Mouse (Mus musculus) c-Kit-positive CD71-positive TER-119-negative erythroid progenitor cells, embryonic 14.5 days (primary cell): ENCODE data around the gene Tdrd9.
"Not testable (repeated sequence)": the region's sequence is repeated elsewhere in the genome, so short reads cannot be mapped to it uniquely, and the experiment has no call there.

Experiments
- DNase-seq: peaks from one replicate; pipeline ENCODE4 v3.0.0-alpha.2; 2013; ENCODE audit warnings: low read depth

The Tdrd9 gene

DNA sequence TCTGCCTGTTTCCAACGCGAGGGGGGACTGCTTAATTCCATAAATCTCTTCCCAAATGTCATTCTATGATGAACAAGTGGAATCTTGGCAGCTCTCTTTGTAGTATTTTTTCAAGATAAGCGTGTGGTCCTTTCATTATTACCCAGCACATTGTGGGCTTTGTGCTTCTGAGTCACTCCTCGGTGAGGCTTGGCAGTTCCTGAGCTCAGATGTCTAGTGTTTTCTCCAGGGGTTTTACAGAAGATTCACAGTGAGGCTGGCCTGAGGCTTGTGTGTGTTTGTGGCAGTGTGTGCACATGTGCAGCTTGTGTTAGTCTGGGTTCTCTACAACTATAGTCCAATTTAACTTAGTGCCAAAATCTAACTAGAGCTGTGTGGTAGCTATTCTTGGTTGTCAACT lies 56.0 kb downstream of the Tdrd9 start:
- no peak for DNase-seq

DNA sequence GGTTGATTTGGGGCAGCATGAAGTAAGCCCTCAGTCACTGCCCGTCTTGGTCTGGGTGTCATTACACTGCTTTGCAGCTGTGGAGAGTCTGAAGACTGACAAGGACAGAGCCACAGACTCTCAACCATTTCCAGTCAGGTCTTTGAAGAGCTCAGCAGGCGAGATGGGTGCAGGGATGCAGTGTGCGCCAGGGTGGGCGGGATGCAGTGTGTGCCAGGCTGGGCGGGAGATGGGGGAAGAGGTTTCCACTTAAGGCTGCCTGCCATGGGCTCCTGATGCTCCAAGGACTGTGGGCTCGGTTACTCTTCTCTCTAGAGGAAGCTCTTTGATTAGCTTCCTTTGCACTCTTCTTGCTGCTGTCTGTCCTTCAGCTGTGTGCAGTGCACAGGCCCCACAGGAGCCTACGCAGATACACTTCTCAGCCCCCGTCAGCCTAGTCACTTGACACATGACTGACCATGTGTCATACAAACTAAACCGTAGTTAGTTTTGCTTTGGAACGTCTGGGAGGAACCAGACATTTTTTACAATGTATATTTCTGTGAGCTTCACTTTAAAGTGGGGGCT lies 62.1 kb downstream of the Tdrd9 start:
- DNase-seq: no peak

DNA sequence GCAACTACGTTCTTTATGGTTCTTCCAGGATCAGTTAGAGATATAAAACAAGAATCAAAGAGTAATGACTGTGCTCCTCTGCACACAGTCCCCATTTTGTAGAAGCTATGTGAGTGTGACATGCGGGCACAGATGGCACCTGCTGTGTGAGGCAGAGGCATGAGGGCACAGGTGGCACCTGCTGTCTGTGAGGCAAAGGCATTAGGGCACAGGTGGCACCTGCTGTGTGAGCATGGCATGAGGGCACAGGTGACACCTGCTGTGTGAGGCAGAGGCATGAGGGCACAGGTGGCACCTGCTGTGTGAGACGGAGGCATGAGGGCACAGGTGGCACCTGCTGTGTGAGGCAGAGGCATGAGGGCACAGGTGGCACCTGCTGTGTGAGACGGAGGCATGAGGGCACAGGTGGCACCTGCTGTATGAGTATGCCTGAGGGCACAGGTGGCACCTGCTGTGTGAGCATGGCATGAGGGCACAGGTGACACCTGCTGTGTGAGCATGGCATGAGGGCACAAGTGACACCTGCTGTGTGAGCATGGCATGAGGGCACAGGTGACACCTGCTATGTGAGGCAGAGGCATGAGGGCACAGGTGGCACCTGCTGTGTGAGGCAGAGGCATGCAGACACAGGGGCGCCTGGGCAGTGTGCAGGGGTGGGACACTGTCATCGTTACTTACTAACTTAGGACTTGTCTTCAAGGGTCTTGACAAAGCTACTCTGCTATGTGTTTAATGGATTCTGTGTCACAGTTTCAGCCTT lies 64.2 kb downstream of the Tdrd9 start:
- DNase-seq: not testable (repeated sequence)

DNA sequence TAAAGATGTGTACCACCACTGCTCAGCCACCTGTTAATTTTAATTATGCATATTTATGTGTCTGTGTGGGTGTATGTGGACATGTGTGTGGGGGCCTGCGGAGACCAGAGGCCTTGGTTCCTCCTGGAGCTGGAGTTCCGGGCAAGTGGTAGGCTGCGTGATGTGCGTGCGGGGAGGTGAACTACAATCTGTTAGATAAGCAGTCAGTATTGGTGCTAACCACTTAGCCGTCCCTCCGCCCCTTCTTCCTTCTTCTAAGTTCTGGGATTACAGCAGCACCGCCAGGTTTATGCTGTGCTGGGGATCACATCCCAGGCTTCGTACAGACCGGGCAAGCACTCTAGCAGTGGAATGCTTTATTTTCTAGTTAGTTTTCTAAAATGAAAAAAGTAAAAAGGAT lies 67.1 kb downstream of the Tdrd9 start:
- no peak for DNase-seq

DNA sequence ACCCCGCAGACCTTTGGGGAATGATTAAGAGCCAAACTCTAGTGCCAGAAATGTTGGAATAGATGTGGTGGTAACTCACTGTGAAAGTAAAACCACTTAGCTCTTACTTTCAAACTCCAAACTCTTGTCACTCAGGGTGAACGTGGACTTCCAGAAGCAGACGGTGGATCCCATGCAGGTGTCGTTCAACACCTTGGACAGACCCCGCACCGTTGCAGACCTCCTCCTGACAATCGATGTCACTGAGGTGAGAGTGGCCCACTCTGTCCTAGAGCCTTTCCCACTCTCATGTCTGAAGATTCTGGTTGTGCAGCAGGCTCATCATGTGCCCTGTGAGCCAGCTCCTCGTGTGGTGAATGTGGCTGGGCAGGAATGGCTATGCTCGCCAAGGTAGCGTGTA lies 67.8 kb downstream of the Tdrd9 start:
- no peak for DNase-seq

DNA sequence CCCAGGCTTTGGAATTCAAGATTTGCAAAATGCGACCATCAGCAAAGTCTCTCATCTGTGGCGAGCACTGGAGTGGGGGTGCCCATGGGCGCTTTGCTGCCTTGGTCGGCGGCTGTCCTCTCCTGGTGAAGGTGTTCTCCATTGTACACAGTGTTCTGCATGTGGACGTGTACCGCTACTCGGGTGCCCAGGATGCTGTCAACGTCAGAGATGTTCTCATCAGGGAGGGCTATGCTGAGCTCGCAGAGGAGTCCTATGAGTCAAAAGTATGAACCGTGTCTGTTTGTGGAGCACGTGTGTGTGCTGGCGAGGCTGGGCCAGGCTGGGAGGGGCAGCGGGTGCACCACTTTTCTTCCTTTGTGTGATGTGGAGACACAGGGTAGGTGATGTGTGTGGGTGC lies 71.3 kb downstream of the Tdrd9 start:
- DNase-seq: no peak

DNA sequence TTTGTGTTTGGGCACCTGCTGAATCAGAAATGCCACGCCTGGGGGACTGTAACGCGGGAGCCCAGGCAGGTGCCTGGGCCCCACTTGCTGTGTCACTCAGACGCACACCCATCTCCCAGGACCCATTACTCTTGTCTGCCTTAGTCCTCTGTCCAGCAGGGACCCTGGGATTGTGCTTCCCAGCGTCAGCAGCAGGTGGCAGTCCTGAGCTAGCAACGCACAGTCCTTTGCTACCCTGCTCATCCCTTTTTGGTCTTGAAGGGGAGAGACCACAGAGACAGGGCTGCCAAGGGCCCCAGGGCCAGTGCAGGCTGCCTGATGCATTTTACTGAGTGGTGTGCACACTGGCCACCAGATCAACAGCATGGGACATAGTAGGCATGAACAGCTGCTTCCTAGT lies 106.3 kb downstream of the Tdrd9 start:
- peak; percentile 9 for DNase-seq

DNA sequence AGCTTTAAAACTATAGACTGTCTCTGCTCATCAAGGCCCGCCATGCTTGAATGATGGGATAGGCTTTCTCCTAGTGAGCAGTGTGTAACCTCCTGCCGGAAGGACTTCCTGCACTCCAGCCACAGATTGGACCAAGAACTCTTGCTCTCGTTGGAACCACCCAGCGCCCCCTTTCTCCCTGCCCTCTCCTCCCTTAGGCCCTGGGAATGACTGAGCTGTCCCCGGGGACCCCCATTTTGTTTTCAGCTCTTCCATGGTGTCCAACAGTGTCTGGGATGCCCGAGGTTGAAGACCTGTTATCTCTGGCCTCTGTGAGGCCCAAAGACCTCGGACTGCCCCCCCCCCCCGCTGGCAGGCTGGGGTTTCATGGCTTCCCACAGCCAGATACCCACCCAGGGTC lies 108.6 kb downstream of the Tdrd9 start:
- DNase-seq: no peak

DNA sequence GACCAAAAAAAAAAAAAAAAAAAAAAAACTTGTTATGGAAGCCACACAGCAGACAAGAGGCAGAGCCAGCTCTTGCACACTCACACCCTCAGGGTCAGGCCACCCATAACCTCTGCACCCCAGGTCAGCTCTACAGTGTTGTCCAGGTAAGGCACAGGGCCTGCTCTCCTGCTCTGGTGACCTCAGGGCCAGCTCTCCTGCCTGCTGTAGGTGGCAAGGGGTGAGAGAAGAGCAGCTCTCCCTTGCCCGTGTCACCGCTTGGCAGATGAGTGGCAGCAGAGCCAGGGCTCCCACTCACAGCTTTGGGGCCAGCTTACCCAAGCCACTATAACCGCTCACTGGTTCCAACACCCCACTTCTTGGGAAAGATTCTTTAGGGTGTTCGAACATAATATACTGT lies 109.6 kb downstream of the Tdrd9 start:
- DNase-seq: no peak

DNA sequence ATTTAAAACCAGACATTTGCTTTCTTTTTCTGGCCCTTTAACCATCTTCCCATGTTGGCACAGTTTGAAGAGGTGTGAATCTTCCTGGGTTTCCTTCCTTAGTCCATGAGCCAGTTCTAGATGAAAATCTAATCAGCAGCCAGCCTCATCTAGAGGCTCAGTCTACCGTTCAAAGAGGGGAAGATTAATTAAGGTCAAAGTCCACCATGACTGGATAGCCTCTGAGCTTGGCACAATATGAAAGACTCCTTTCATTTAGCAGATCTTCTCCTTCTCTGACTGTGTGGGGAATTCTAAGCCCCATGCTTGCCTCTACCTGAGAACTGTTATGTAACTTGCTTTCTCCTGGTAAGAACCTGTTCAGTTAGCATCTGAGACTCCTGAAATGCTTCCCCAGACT lies 110.9 kb downstream of the Tdrd9 start:
- DNase-seq: no peak

DNA sequence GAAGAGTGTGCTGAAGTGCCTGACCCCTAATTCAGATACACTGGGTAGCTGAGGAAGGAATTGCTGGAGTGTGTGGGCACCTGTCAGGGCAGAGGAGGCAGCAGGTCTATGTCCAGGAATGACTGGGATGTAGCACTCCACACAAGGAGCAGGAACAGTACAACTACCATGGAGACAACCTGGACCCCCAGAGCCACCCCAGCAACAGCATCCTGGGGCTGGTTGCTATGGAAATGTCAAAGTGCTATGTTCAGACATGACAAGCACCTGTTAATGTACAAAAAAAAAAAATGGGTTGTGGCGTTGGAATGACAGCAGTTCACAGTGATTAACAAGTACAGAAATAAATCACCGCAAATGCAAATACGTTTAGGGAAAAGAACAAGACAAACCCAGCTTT lies 114.9 kb downstream of the Tdrd9 start:
- DNase-seq: no peak

DNA sequence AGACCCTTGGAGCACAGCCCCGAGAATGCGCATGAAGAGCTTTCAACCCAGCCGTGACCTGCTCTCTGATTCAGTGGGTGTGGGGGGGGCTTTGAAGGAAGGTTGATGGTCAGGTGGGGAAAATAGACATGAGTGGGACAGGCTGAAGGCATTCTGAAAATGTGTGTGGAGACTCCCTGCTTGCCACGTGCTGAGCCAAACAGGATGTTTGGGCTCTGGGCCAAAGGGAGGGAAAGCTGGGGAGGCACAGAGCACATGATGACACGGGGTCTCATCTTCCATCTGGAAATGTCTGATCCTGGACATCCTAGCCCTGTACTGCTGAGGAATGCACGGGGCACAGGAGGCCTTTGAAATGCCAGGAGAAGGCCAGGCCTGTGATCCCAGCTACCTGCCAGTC lies 115.4 kb downstream of the Tdrd9 start:
- DNase-seq: no peak

DNA sequence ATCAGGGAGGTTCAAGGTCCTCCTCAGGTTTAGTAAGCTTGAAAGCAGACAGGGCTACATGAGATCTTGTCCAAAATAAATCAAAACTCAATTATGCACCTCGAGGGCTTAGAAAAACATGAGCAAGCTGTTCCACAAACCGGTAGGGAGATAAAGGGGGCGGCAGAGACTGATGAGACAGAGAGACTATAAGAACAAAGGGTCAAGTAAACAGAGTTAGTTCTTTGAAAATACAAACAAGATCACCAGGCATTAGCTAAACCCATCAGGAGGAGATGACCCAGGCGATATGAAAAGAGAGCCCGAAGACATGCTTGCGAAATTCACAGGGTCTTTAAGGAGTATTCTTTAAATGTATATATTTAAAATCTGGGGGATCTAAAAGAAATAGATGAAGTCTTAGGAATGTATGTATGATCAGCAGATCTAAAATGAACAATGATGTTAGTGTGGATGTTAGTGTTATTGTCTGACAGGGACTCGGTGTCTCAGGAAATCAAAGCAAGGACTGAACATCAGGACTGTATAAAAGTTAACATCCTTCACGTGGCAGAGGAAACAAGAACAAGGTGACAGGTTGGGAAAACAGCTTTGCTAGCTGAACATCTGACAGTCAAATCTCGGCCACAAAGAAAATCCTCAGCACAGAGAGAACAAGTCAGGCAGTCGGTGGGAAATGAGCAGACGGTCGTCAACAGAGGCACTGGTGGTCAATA lies 117.4 kb downstream of the Tdrd9 start:
- DNase-seq: no peak

DNA sequence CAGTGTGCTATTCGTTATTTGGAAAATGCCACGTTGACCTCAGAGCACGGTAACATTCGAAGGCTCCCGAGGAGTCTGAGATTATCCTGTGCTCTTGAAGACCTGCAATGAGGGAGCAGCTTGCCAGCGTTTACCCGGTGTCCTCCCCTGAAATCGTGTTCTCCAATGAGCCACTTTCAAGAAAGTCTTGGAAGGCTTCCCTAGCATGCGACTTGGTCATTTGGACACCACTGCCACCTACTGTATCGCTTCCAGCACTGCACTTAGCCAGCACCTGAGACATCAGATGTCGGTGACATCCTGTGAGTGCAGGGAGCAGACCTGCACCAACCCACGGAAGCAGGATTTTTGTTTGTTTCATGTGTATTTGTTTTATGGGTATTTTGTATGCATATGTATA lies 119.7 kb downstream of the Tdrd9 start:
- DNase-seq: peak; percentile 17

DNA sequence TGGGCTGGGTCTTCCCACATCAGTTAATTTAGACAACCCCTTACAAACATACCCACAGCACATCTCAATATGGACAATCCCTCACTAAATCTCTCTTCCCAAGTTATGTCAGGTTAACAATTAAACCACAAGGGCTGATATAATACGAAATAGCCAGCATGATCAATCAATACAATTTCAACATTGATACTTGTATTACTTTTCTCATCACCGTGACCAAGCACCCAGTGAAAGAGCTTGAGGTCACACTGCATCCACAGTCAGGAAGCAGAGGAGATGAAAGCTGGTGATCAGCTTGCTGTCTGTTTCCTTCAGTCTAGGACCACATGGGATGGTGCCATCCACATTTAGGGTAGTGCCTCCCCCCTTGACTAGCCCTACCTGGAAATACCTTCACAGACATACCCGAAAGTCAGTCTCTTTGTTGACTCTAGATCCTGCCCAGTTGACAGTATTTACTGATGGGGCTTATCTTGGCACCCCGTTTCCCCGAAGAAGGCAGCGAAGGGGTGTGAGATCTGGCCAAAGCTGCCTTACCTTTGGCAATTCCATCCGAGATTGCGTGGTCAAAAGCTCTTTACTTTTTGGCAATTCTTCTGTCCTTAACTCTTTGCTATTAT lies 123.0 kb downstream of the Tdrd9 start:
- DNase-seq: no peak

DNA sequence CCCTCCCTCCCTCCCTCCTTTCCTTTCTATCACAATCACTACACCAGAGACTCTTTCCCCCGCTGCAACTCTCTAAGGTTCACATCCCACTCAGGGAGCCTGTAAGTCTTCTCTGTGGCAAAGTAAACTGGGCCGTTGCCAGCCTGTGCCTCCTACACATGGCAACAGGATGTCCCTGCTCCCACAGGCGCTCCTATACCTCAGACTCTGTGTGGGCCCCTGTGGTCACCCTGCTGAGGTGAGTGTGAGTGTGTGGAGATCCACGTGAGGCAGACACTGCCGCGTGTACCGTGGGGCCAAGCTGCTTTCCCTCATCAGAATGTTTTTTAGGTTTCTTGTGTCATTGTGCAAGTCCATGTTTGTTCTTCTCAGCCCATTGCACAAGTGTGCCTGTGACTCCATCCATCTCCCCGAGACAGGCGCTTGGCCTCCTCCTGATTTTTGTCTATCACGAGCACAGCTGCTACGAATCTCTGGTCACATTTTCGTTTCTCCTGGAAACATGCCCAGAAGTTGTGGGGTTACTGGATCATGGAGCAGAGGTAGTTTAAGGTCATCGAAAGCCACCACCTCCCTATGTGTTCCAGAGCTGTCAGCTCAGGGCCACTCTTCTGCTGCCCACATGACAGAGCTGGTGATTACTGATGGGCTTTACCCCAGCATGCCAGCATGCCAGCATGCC lies 124.8 kb downstream of the Tdrd9 start:
- DNase-seq: no peak

DNA sequence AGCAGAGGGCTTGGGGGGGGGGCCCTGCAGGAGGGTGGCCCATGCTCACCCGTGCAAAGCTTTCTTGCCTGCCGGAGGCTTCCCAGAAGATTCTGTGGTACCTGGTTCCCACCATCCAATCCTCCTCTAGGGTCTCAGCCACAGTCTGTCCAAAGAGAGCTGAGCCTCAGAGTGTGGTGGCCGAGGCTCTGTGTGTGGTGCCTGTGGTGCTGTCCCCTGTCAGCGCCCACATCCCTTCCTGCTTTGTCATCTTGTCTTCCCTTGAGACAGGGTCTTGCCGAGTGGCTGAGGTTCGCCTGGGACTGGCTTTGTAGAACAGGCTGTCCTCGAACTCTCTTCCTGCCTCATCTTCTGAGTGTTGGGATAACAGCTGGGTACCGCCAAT lies 125.4 kb downstream of the Tdrd9 start:
- DNase-seq: no peak

DNA sequence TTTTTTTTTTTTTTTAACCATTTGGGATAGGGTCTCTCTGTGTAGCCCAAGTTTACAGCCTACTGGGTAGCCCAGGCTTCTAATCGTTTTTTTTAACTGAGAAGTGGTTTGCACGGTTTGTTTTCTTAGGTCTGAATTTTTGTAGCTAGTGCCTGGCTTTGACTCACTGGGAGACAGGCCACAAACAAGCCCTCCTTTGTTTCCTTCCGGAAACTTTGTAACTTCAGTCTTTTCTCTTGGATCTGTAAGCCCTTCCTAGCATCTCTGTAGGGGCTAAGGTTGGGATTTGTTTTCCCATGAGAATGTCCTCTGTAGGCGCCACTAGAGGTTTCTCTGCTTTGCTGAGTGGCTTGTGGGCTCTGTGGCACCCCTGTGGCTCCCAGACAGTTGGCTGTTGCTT lies 128.7 kb downstream of the Tdrd9 start:
- no peak for DNase-seq

DNA sequence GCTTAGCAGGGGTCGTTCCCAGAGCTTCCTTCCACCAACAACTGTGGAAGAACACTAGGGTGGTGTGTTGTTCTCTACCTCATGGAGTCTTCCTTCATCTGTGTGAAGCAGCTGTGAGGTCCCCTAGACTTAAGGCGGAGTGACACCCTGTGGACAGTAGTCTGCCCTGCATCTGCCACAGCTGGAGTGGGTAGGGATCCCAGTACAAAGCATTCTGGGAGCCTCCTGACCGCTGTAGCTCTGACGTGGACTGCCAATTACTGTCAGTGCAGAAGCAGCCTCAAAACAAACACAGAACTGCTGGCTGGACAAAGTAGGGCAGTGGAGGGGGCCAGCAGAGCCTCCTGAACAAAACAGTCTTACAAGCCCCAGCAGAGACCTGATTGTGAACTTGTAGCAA lies 129.7 kb downstream of the Tdrd9 start:
- no peak for DNase-seq

DNA sequence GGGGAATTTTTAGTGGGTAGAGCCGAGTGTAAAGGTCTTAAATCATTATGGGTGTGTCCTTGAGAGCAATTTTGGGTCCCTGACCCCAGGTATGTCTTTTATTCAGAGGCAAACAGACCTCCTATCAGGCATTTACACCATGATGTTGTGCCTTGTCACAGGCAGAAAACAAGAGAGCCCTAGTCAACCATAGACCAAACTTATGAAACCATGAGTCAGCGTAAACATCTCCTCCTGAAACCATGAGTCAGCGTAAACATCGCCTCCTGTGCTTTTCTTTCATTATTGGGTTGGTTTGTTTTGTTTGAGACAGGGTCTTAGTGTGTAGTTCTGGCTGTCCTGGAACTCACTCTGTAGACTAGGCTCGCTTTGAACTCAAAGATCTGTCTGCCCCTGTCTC lies 131.8 kb downstream of the Tdrd9 start:
- no peak for DNase-seq

DNA sequence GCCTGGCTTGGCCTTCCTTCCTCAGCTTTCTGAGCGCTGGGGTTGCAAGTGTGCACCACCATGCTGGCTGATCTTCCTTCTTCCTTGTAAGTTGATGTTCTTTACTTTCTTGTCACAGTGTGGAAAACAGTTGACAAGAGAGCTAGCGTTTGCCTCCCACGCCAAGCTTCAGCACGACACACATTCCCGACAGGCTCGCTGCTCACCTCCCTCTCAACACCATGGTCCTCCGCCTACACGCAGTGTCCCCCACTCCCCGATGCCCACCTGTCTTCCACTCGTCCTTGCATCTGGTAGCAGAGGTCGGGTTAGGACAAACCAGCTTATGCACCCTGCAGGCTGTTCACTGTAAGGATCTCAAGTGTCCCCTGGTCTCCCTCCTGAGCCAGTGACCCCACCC lies 133.5 kb downstream of the Tdrd9 start:
- no peak for DNase-seq

DNA sequence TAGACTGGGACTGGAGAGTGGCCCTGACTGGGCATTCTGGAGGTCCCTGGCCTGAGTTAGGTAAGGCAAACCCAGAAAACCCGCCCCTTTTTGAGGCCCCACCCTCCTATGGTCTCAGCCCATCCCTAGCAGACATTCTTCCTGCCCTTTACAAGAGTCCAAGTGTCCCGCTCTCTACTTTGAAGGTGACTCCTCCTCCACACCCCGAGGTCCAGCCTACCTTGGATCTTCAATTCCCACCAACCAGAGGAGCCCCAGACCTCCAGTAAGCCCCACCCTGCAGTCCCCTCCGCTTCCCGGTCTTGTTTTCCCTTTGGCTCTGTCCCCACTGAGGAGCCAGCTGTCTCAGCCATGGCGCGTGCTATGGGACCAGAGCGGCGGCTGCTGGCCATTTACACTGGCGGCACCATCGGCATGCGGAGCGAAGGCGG lies 135.2 kb downstream of the Tdrd9 start, which contains the start of gene Aspg:
Gene Aspg, plus strand, starts transcription at position 139 of the 431 bp plus-strand sequence.
- DNase-seq: no peak
